ENCODE assay signal across 22 mouse cellular contexts in the genomic region with DNA sequence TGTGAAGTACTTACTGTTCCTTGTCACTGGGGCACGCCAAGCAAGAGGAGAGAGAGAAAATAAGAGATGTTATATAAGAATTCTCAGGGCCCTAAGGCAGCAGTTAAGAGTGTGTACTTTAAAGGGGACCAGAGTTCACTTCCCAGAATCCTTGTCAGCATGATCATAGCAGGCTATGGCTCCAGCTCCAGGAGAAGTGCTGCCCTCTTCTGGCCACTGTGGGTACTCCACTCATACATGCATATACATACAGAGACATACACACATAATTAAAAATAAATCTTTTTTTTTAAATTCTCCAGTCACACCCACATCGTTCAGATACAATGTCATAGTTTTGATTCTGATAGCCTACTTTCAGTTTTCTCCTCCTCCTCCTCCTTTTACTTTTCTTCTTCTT. TPM values are rescaled to one million over a fixed set of nuclear protein-coding genes. Genes with fewer than 3 reads are reported as not detected.
A peak's percentile ranks its signal among the peaks of the same experiment; 100 is the strongest.
DNase-seq lines count a peak whose midpoint lies in the region; ATAC-seq and TF ChIP-seq lines count a peak whose summit lies in the region.
"Had no signal": no experiment of that assay in that cellular context is flagged by ENCODE, and none has a peak within 500 bp of the region (broad histone marks: within the 10 kb centered on the region; RNA-seq: fewer than 3 reads in every experiment).

No protein-coding gene starts in this region.

- H3K4me3 ChIP-seq in intestine, postnatal 0 days (ENCODE audit: low read depth, low read length): no peak overlapping the region
- no peak overlapping the region for H3K4me3 ChIP-seq in intestine, embryonic 16.5 days (ENCODE audit: low read length)
- no peak overlapping the region for H3K4me3 ChIP-seq in midbrain, postnatal 0 days (ENCODE audit: low read depth, low read length)
- no peak overlapping the region for H3K4me3 ChIP-seq in midbrain, embryonic 10.5 days
- H3K4me3 ChIP-seq: embryonic facial prominence, embryonic 13.5 days; forebrain, embryonic 15.5 days; heart, embryonic 13.5 days; hindbrain, embryonic 15.5 days; midbrain, embryonic 13.5 days; neural tube, embryonic 13.5 days had no signal

- no peak overlapping the region for H3K27ac ChIP-seq in intestine, postnatal 0 days (ENCODE audit: low read depth, low read length)
- H3K27ac ChIP-seq in intestine, embryonic 16.5 days (ENCODE audit: low read length): no peak overlapping the region
- H3K27ac ChIP-seq in midbrain, postnatal 0 days (ENCODE audit: low read depth, low read length): no peak overlapping the region
- no peak overlapping the region for H3K27ac ChIP-seq in midbrain, embryonic 10.5 days (replicated peaks)
- H3K27ac ChIP-seq: embryonic facial prominence, embryonic 13.5 days; forebrain, embryonic 15.5 days; heart, embryonic 13.5 days; hindbrain, embryonic 15.5 days; macrophage; midbrain, embryonic 13.5 days; neural tube, embryonic 13.5 days had no signal

- H3K9me3 ChIP-seq in intestine, postnatal 0 days (ENCODE audit: control insufficient read depth): no peaks in the 10 kb centered on the region
- H3K9me3 ChIP-seq in intestine, embryonic 16.5 days (ENCODE audit: control insufficient read depth, low read length): peaks cover 6% of the 10 kb centered on the region; the same call in 1 of the 2 replicates
- H3K9me3 ChIP-seq in midbrain, postnatal 0 days (ENCODE audit: low read length): no peaks in the 10 kb centered on the region
- H3K9me3 ChIP-seq in midbrain, embryonic 10.5 days (replicated peaks): peaks cover 10% of the 10 kb centered on the region; the same call in 1 of the 2 replicates
- H3K9me3 ChIP-seq: forebrain, embryonic 15.5 days; hindbrain, embryonic 15.5 days; midbrain, embryonic 13.5 days; neural tube, embryonic 13.5 days had no signal

- H3K36me3 ChIP-seq in intestine, postnatal 0 days (ENCODE audit: control insufficient read depth, insufficient read depth): no peaks in the 10 kb centered on the region
- no peaks in the 10 kb centered on the region for H3K36me3 ChIP-seq in intestine, embryonic 16.5 days (ENCODE audit: control insufficient read depth, insufficient read depth, low read length)
- H3K36me3 ChIP-seq in midbrain, postnatal 0 days (ENCODE audit: insufficient read depth, low read length): 0 out of 2 replicates have a peak, but pooled peaks cover 3% of the 10 kb centered on the region
- no peaks in the 10 kb centered on the region for H3K36me3 ChIP-seq in midbrain, embryonic 10.5 days
- H3K36me3 ChIP-seq: embryonic facial prominence, embryonic 13.5 days; forebrain, embryonic 15.5 days; heart, embryonic 13.5 days; hindbrain, embryonic 15.5 days; midbrain, embryonic 13.5 days; neural tube, embryonic 13.5 days had no signal

- no peak overlapping the region for H3K9ac ChIP-seq in intestine, postnatal 0 days (ENCODE audit: low read depth, low read length)
- H3K9ac ChIP-seq in intestine, embryonic 16.5 days (ENCODE audit: low read depth, low read length): no peak overlapping the region
- no peak overlapping the region for H3K9ac ChIP-seq in midbrain, postnatal 0 days (replicated peaks; ENCODE audit: low read length, poor library complexity, severe bottlenecking)
- H3K9ac ChIP-seq: embryonic facial prominence, embryonic 13.5 days; forebrain, embryonic 15.5 days; heart, embryonic 13.5 days; hindbrain, embryonic 15.5 days; midbrain, embryonic 13.5 days; neural tube, embryonic 13.5 days had no signal

- H3K4me1 ChIP-seq in intestine, postnatal 0 days (replicated peaks; ENCODE audit: control insufficient read depth, insufficient read depth, low read length): no peaks in the 10 kb centered on the region
- H3K4me1 ChIP-seq in intestine, embryonic 16.5 days (ENCODE audit: control insufficient read depth, insufficient read depth, low read length): no peaks in the 10 kb centered on the region
- H3K4me1 ChIP-seq in midbrain, postnatal 0 days (ENCODE audit: insufficient read depth, low read length): no peaks in the 10 kb centered on the region
- H3K4me1 ChIP-seq in midbrain, embryonic 10.5 days: 0 out of 2 replicates have a peak, but pooled peaks cover 3% of the 10 kb centered on the region
- H3K4me1 ChIP-seq: embryonic facial prominence, embryonic 13.5 days; forebrain, embryonic 15.5 days; heart, embryonic 13.5 days; hindbrain, embryonic 15.5 days; midbrain, embryonic 13.5 days; neural tube, embryonic 13.5 days had no signal

- H3K27me3 ChIP-seq in intestine, postnatal 0 days (replicated peaks; ENCODE audit: control insufficient read depth, insufficient read depth, low read length): no peaks in the 10 kb centered on the region
- H3K27me3 ChIP-seq in intestine, embryonic 16.5 days (replicated peaks; ENCODE audit: control insufficient read depth, insufficient read depth, low read length): no peaks in the 10 kb centered on the region
- H3K27me3 ChIP-seq in midbrain, postnatal 0 days (ENCODE audit: insufficient read depth, low read length): no peaks in the 10 kb centered on the region
- no peaks in the 10 kb centered on the region for H3K27me3 ChIP-seq in midbrain, embryonic 10.5 days (ENCODE audit: low read depth, poor library complexity, severe bottlenecking)
- H3K27me3 ChIP-seq: embryonic facial prominence, embryonic 13.5 days; forebrain, embryonic 15.5 days; heart, embryonic 13.5 days; hindbrain, embryonic 15.5 days; midbrain, embryonic 13.5 days; neural tube, embryonic 13.5 days had no signal

- TF ChIP-seq CTCF in intestine, postnatal 0 days (IDR thresholded peaks at IDR 0.05; ENCODE audit: low read depth): peak; percentile 9; the same call in 1 of the 2 replicates
- TF ChIP-seq CTCF in midbrain, postnatal 0 days (IDR thresholded peaks at IDR 0.05): peak; percentile 52

- DNase-seq in midbrain, postnatal 0 days (ENCODE audit: low spot score): no peak
- DNase-seq in midbrain, embryonic 10.5 days (ENCODE audit: low spot score): no peak
- DNase-seq in R1 (ENCODE audit: low read depth, low spot score): peak; percentile 50
- DNase-seq in testis, postnatal 14 days (ENCODE audit: low spot score): peak; percentile 19
- no peak for DNase-seq in heart, postnatal 36 days
- DNase-seq: cerebellum, postnatal 10 days; kidney, adult 11 months; left cerebral cortex, postnatal 4 days; right cerebral cortex, adult 18-20 months; thymus, adult 18-20 months had no signal

- H3K4me2 ChIP-seq in intestine, postnatal 0 days (replicated peaks; ENCODE audit: low read depth): no peak overlapping the region
- no peak overlapping the region for H3K4me2 ChIP-seq in intestine, embryonic 16.5 days (ENCODE audit: low read depth, low read length)
- no peak overlapping the region for H3K4me2 ChIP-seq in midbrain, postnatal 0 days (ENCODE audit: low read depth, low read length, poor library complexity, severe bottlenecking)
- H3K4me2 ChIP-seq: embryonic facial prominence, embryonic 13.5 days; forebrain, embryonic 15.5 days; heart, embryonic 13.5 days; hindbrain, embryonic 15.5 days; midbrain, embryonic 13.5 days; neural tube, embryonic 13.5 days had no signal

- ATAC-seq in intestine, postnatal 0 days: no peak
- no peak for ATAC-seq in intestine, embryonic 16.5 days
- ATAC-seq in midbrain, postnatal 0 days (ENCODE audit: low FRiP score): no peak
- ATAC-seq: forebrain, embryonic 15.5 days; midbrain, embryonic 13.5 days had no signal

- WGBS in intestine, postnatal 0 days: 88% methylated on average over 2 of the region's 2 CpGs
- 90% methylated on average over 2 of the region's 2 CpGs for WGBS in intestine, embryonic 16.5 days
- 93% methylated on average over 2 of the region's 2 CpGs for WGBS in midbrain, postnatal 0 days
- 89% methylated on average over 2 of the region's 2 CpGs for WGBS in midbrain, embryonic 10.5 days

- intact Hi-C loops in heart, postnatal 36 days (cut with DNase I): no loop called here

RNA-seq across cellular contexts. Expression of gene Rph3a, which starts 29.8 kb away (rescaled TPM):
- polyA plus RNA-seq in intestine, postnatal 0 days (2015; fragmentation: Nextera tagmentation; extraction: Ambion mirVana): 0.48 and 0.77 TPM in 2 replicates
- 0.13 and 0.16 TPM in 2 replicates for polyA plus RNA-seq in intestine, embryonic 16.5 days (2015; fragmentation: Nextera tagmentation; extraction: Ambion mirVana)
- 43.6 and 44.6 TPM in 2 replicates for total RNA-seq in midbrain, postnatal 0 days (2014; rRNA removed)
- 33.3 and 35.5 TPM in 2 replicates for polyA plus RNA-seq in midbrain, postnatal 0 days (2015; fragmentation: Nextera tagmentation; extraction: Ambion mirVana)
- 0.10 and 0.47 TPM in 2 replicates for polyA plus RNA-seq in midbrain, embryonic 10.5 days (2016; fragmentation: Nextera tagmentation; extraction: Ambion mirVana)
- not detected for total RNA-seq in heart, postnatal 36 days (2021)
- total RNA-seq: granulocyte monocyte progenitor cell, adult 5-6 weeks; liver, adult 2 months had no signal
- polyA plus RNA-seq: C2C12; heart, embryonic 13.5 days; liver, adult 2 months; macrophage had no signal

Comparison
In these comparisons a context has a peak if more than half of its experiments do, and no peak if none do; other contexts are left out.
1. RNA of gene Rph3a, which starts 29.8 kb away (polyA plus RNA-seq): 33.3 to 35.5 TPM in midbrain, postnatal 0 days; 0.48 to 0.77 TPM in intestine, postnatal 0 days, 0.13 to 0.16 TPM in intestine, embryonic 16.5 days and 0.10 to 0.47 TPM in midbrain, embryonic 10.5 days; every median in the first group is over 10 times any median in the second.
2. DNase-seq: peak in R1 (single experiment) and testis, postnatal 14 days (single experiment); none in midbrain, postnatal 0 days (single experiment), midbrain, embryonic 10.5 days (single experiment) and heart, postnatal 36 days (0 of 2).